Mouse (Mus musculus) liver, embryonic 16.5 days (tissue): ENCODE data around the gene Tradd. TPM values are rescaled to one million over a fixed set of nuclear protein-coding genes. Genes with fewer than 3 reads are reported as not detected.

Experiments used
- ATAC-seq: fragments of 200-750 bp; cut with Nextera tagmentation; 2 replicates; pipeline ENCODE4 v1.8.0; 2017; ENCODE audit warnings: low read depth, mild to moderate bottlenecking, moderate number of reproducible peaks, moderate library complexity
- H3K27ac ChIP-seq: fragments of 300-500 bp; sonication (generic); 2 replicates; pipeline ENCODE4 v1.5.1; 2014; ENCODE audit warnings: mild to moderate bottlenecking, low read length
- H3K27me3 ChIP-seq: fragments of 300-500 bp; sonication (generic); 2 replicates; pipeline ENCODE4 v1.6.1; 2014; ENCODE audit warnings: low read depth, low read length, mixed read lengths; ENCODE audit not compliant: control insufficient read depth, insufficient read depth
- H3K36me3 ChIP-seq: fragments of 300-500 bp; sonication (generic); 2 replicates; pipeline ENCODE4 v1.6.1; 2014; ENCODE audit warnings: mild to moderate bottlenecking; ENCODE audit not compliant: control insufficient read depth, insufficient read depth
- H3K4me1 ChIP-seq: fragments of 300-500 bp; sonication (generic); 2 replicates; pipeline ENCODE4 v1.6.1; 2014; ENCODE audit warnings: low read depth, low read length, mixed read lengths; ENCODE audit not compliant: control insufficient read depth
- H3K4me2 ChIP-seq: fragments of 300-500 bp; sonication (generic); 2 replicates; pipeline ENCODE4 v1.6.1; 2014; ENCODE audit warnings: low read depth, low read length, mixed read lengths
- H3K4me3 ChIP-seq: fragments of 300-500 bp; sonication (generic); 2 replicates; pipeline ENCODE4 v1.5.1; 2014; ENCODE audit warnings: low read depth, mild to moderate bottlenecking, low read length
- H3K9ac ChIP-seq: fragments of 300-500 bp; sonication (generic); 2 replicates; pipeline ENCODE4 v1.6.1; 2014; ENCODE audit warnings: low read depth, low read length
- H3K9me3 ChIP-seq: fragments of 300-500 bp; sonication (generic); replicated peaks from 2 replicates; pipeline ENCODE4 v1.6.1; 2016; ENCODE audit warnings: low read length; ENCODE audit not compliant: control insufficient read depth
- WGBS: fragments of 180-500 bp; shearing (Covaris S2); extraction: QIAGEN DNeasy Blood & Tissue Kit; methylation state at CpG from one replicate; pipeline ENCODE4 v1.1.7; 2014; ENCODE audit not compliant: insufficient replicate concordance; 5-methylcytosine and 5-hydroxymethylcytosine counted together
- polyA plus RNA-seq: library from polyadenylated mRNA; unstranded; fragments of >200 nt; fragmentation: Nextera tagmentation; extraction: Ambion mirVana; gene quantifications from 2 replicates; pipeline ENCODE4 v1.2.1, GENCODE M21; 2015

Tradd gene
- polyA plus RNA-seq, 1 experiment from 2014 or later = 14.0 TPM

GRCm38 (mm10) chr8:105281821-105282220 lies 17.4 kb upstream of the Tradd start:
- 81% methylated on average over 12 of the region's 12 CpGs for WGBS
- Histone ChIP-seq H3K9me3 (no peaks in the 10 kb centered on the region), H3K4me2 (no peak overlapping the region), H3K4me3 (no peak overlapping the region), H3K36me3 (no peaks in the 10 kb centered on the region), H3K4me1 (peaks cover 16% of the 10 kb centered on the region), H3K9ac (no peak overlapping the region), H3K27ac (no peak overlapping the region), H3K27me3 (peaks cover 44% of the 10 kb centered on the region)
- ATAC-seq = no peak

- WGBS = 33% methylated on average over 3 of the region's 3 CpGs
- Histone ChIP-seq H3K27ac (no peak overlapping the region), H3K4me2 (no peak overlapping the region), H3K27me3 (peaks cover 57% of the 10 kb centered on the region), H3K9me3 (no peaks in the 10 kb centered on the region), H3K4me1 (peaks cover 23% of the 10 kb centered on the region), H3K36me3 (no peaks in the 10 kb centered on the region), H3K4me3 (no peak overlapping the region), H3K9ac (no peak overlapping the region)
- ATAC-seq = no peak
These were observed 16.2 kb upstream of the Tradd start for GRCm38 (mm10) chr8:105280567-105280966.

DNA sequence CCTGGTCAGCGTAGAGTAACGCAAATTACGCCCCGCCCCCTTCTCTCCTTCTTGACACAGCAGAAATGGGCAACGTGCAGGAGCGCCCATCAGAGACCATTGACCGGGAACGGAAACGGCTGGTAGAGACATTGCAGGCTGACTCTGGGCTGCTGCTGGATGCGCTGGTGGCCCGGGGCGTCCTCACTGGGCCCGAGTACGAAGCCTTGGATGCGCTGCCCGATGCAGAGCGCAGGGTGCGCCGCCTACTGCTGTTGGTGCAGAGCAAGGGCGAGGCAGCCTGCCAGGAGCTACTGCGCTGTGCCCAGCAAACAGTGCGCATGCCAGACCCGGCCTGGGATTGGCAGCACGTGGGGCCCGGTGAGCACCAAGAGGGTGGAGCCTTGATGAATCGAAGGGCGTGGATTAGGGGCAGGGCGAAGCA lies 14.5 kb upstream of the Tradd start:
- Histone ChIP-seq H3K9me3 (no peaks in the 10 kb centered on the region), H3K27me3 (peaks cover 66% of the 10 kb centered on the region), H3K4me2 (peak overlapping the region; percentile 31; the same call in 1 of the 2 replicates), H3K4me3 (peak overlapping the region; percentile 9; the same call in 1 of the 2 replicates), H3K27ac (no peak overlapping the region), H3K36me3 (no peaks in the 10 kb centered on the region), H3K4me1 (peaks cover 23% of the 10 kb centered on the region), H3K9ac (no peak overlapping the region)
- peak; percentile 59 for ATAC-seq
- under 1% methylated on average over 28 of the region's 28 CpGs for WGBS

DNA sequence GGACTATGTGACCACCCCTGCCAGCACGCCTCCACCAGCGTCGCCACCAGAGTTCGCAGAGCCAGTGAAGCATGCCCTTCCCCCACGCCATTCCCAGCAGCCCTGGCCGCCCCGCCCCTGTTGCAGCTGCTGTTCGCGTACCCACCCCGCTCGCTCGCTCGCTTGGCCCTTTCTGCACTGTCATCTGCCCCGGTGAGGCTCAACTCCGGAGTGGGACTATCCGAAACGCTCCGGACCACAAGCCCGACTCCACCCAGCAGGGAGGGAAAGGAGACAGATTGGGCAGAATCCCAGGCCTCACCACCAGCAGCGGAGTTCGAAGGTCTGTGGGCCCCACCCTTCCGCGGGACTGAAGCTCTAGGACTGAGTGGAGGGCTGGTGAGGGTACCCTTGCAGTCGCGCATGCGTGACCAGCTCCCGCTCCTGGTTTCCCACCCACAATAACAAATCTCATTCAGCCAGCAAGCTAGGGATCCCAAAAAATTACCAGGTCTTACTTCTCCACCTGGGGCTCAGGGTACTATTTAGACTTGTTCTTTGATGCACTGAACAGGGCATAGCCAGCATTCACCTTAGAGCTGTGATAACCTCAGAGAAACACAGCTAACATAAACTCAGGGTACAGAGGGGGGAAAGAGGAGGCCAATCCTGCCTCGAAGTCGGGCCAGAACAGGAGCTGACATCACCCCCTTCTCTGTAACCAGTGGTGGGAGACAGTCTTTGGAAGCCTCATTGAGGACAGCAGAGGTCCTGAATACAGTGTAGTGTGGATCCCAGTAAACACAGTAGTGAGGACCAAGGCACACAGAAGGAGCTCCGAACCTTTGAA lies 12.1 kb upstream of the Tradd start:
- no peak overlapping the region for H3K27ac ChIP-seq
- peak overlapping the region; percentile 40 for H3K4me3 ChIP-seq
- 4% methylated on average over 29 of the region's 30 CpGs for WGBS
- no peak overlapping the region for H3K9ac ChIP-seq
- peak; percentile 56 for ATAC-seq
- H3K4me1 ChIP-seq = peaks cover 15% of the 10 kb centered on the region
- no peaks in the 10 kb centered on the region for H3K36me3 ChIP-seq
- no peaks in the 10 kb centered on the region for H3K9me3 ChIP-seq
- peaks cover 88% of the 10 kb centered on the region for H3K27me3 ChIP-seq
- peak overlapping the region; percentile 51 for H3K4me2 ChIP-seq

- Histone ChIP-seq H3K27me3 (peaks cover 94% of the 10 kb centered on the region), H3K27ac (no peak within 1 kb of the TSS), H3K9me3 (no peaks in the 10 kb centered on the region), H3K4me3 (peak within 1 kb of the TSS; percentile 40), H3K36me3 (no peaks in the 10 kb centered on the region), H3K9ac (no peak within 1 kb of the TSS), H3K4me1 (peaks cover 15% of the 10 kb centered on the region), H3K4me2 (peak within 1 kb of the TSS; percentile 51)
- ATAC-seq = no peak
- WGBS = 7% methylated on average over 10 of the region's 10 CpGs
These were observed 11.4 kb upstream of the Tradd start, which contains the start of gene Nol3 for GRCm38 (mm10) chr8:105275840-105276239. Gene Nol3 (plus strand): TSS chr8:105276140.

GRCm38 (mm10) chr8:105275387-105275786 lies 11.0 kb upstream of the Tradd start:
- ATAC-seq = no peak
- Histone ChIP-seq H3K27ac (no peak overlapping the region), H3K27me3 (peaks cover 96% of the 10 kb centered on the region), H3K4me2 (no peak overlapping the region), H3K36me3 (no peaks in the 10 kb centered on the region), H3K4me3 (no peak overlapping the region), H3K9ac (no peak overlapping the region), H3K9me3 (no peaks in the 10 kb centered on the region), H3K4me1 (peaks cover 17% of the 10 kb centered on the region)
- 8% methylated on average over 11 of the region's 11 CpGs for WGBS

DNA sequence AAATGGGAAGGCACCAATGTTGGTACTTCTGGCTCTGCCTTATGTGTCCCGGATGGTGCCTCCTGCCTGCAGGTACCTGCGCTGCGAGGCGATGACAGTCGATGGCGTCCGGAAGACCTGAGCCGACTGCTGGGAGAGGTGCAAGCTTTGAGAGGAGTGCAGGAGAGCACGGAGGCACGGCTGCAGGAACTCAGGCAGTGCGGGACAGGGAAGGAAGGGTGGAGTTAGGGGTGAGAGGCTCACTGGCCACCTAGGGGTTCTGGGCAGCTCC lies 6.4 kb upstream of the Tradd start:
- no peak overlapping the region for H3K4me2 ChIP-seq
- 5% methylated on average over 11 of the region's 11 CpGs for WGBS
- no peak overlapping the region for H3K4me3 ChIP-seq

GRCm38 (mm10) chr8:105270101-105270915 lies 5.9 kb upstream of the Tradd start:
- 6% methylated on average over 39 of the region's 39 CpGs for WGBS

More for the DNA sequence above, 6.4 kb upstream of the Tradd start:
- no peaks in the 10 kb centered on the region for H3K9me3 ChIP-seq
- H3K27ac ChIP-seq = no peak overlapping the region
- H3K9ac ChIP-seq = no peak overlapping the region
- no peaks in the 10 kb centered on the region for H3K36me3 ChIP-seq
- H3K27me3 ChIP-seq = peaks cover 97% of the 10 kb centered on the region
- peaks cover 14% of the 10 kb centered on the region for H3K4me1 ChIP-seq
- ATAC-seq = no peak

More at GRCm38 (mm10) chr8:105270101-105270915, 5.9 kb upstream of the Tradd start:
- Histone ChIP-seq H3K27ac (no peak overlapping the region), H3K36me3 (no peaks in the 10 kb centered on the region), H3K4me2 (peak overlapping the region; percentile 57), H3K9me3 (no peaks in the 10 kb centered on the region), H3K9ac (no peak overlapping the region), H3K4me3 (no peak overlapping the region; the same call in 1 of the 2 replicates), H3K27me3 (peaks cover 92% of the 10 kb centered on the region), H3K4me1 (peaks cover 14% of the 10 kb centered on the region)
- ATAC-seq = no peak
